Mouse (Mus musculus): Measurements from ENCODE around the gene Ace2.
A peak's percentile ranks its signal among the peaks of the same experiment; 100 is the strongest.

Ace2 gene

GRCm38 (mm10) chrX:164179746-164180145, 40.6 kb downstream of the Ace2 start:
- DNase-seq (ENCODE audit: low spot score), result peak; percentile 12

GRCm38 (mm10) chrX:164183844-164184243, 44.7 kb downstream of the Ace2 start:
- peak; percentile 25 for DNase-seq (ENCODE audit: low spot score)

DNA sequence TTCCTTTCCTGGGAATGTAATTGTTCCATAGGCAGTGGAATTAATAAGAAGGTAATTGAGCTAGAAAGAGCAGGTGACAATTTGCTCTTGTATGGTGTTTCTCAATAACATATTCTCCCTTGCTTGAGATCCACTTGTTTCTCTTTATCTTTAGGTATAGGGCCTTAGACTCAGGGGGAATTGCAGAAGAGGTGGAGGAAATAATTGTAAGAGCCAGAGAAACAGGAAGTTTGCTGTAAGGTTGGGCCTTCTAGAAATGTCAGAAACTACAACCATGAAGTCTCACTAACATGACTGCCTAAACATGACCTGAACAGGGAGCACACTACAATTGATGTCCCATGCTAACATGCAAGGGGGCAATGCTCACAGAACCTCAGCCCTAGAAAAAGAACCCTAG, 50.7 kb downstream of the Ace2 start:
- no peak for DNase-seq (ENCODE audit: low spot score)

DNA sequence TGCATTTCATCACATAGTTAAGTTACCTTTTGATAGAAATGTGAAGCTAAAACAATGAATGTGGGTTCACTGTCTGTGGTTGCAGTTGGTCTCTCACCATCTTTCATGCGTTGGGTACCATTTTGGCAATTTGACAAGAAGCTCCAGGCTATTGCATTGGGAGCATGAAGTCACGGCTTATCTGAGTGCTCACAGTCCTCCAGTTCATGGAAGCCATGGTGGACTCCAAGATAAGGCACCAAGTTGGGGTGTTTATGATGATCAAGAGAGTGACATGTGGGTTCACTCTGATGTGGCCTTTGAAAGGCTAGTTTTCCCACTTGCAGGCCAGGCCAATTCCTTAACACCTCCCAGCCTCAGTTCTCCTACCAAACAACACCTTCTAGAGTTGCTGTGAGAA, 58.5 kb downstream of the Ace2 start:
- DNase-seq (ENCODE audit: low spot score), result no peak

GRCm38 (mm10) chrX:164200547-164200946, 61.4 kb downstream of the Ace2 start:
- DNase-seq (ENCODE audit: low spot score), result no peak

DNA sequence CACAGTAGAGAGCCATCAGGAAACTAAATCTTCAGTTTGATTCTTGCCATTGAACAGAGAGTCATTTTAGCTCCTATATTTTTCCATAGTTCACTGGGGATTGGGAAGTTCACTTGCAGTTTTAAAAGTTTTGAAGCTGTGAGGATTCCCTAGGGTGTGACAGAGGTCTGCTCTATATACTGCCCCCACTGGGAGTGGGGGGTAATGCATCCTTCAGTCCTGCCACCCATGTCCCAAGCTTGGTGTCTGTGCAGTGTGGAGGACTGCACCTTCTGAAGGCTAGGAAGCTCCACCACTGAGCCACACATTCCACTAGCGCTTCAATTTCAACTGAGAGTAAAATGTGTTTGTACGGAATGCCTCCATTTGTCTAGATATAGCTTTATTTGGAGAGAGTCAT, 82.9 kb downstream of the Ace2 start:
- peak; percentile 4 for DNase-seq (ENCODE audit: low spot score)

- DNase-seq (ENCODE audit: low spot score), result no peak
These were observed 94.2 kb downstream of the Ace2 start for GRCm38 (mm10) chrX:164233380-164233779.

Data from T-cell, adult 2 months (primary cell).